Mouse (Mus musculus) T-helper 1 cell (primary cell): ENCODE data around the gene Olfr98.
"Not testable (repeated sequence)": the region's sequence is repeated elsewhere in the genome, so short reads cannot be mapped to it uniquely, and the experiment has no call there.

Experiments
- in situ Hi-C: fragments of 300-600 bp; cut with MboI, MseI; formaldehyde crosslinking; loops from one replicate; pipeline ENCODE4 v1.15.1; 2025; ENCODE audit warnings: high pct_unique_total_duplicates

Gene Olfr98

GRCm38 (mm10) chr17:37263626-37264025, at the start of gene Olfr98:
TSS of gene Olfr98 (minus strand) at chr17:37263749.
- in situ Hi-C loops: no loop called here

GRCm38 (mm10) chr17:37310146-37310699, 46.7 kb upstream of the Olfr98 start:
- in situ Hi-C loops: no loop called here

GRCm38 (mm10) chr17:37308483-37308882, 44.9 kb upstream of the Olfr98 start:
- in situ Hi-C loops: no loop called here

- in situ Hi-C loops: no loop called here
Measured at GRCm38 (mm10) chr17:37304213-37304612, 40.7 kb upstream of the Olfr98 start, which contains the start of gene Olfr101. TSS of gene Olfr101 (minus strand) at chr17:37304313.

GRCm38 (mm10) chr17:37283360-37283759, 19.8 kb upstream of the Olfr98 start, which contains the start of gene Olfr99:
TSS of gene Olfr99 (minus strand) at chr17:37283460.
- in situ Hi-C loops: no loop called here

GRCm38 (mm10) chr17:37280331-37280730, 16.8 kb upstream of the Olfr98 start:
- in situ Hi-C loops: no loop called here

GRCm38 (mm10) chr17:37276573-37276972, 13.0 kb upstream of the Olfr98 start:
- in situ Hi-C loops: loop anchor here (10.0 kb wide), 1 partner anchor 332 kb away; the partner anchor contains the start of gene Rnf39

- in situ Hi-C loops: loop anchor here (10.0 kb wide), 1 partner anchor 331 kb away; the partner anchor contains the start of gene Rnf39
Measured at GRCm38 (mm10) chr17:37275626-37276248, 12.2 kb upstream of the Olfr98 start.

- in situ Hi-C loops: loop anchor here (10.0 kb wide), 1 partner anchor 326 kb away; the partner anchor contains the start of gene Rnf39
Measured at GRCm38 (mm10) chr17:37270702-37271092, 7.1 kb upstream of the Olfr98 start.

GRCm38 (mm10) chr17:37270058-37270701, 6.6 kb upstream of the Olfr98 start, which contains the start of gene H2-M3:
TSS of gene H2-M3 (plus strand) at chr17:37270220.
- in situ Hi-C loops: loop anchor here (10.0 kb wide), 1 partner anchor 325 kb away; the partner anchor contains the start of gene Rnf39

- in situ Hi-C loops: no loop called here
Measured at GRCm38 (mm10) chr17:37250544-37250943, 13.0 kb downstream of the Olfr98 start.

GRCm38 (mm10) chr17:37249460-37249859, 14.1 kb downstream of the Olfr98 start:
- in situ Hi-C loops: no loop called here

- in situ Hi-C loops: no loop called here
Measured at GRCm38 (mm10) chr17:37246715-37247114, 16.8 kb downstream of the Olfr98 start.

GRCm38 (mm10) chr17:37242198-37242597, 21.4 kb downstream of the Olfr98 start:
- in situ Hi-C loops: no loop called here

- in situ Hi-C loops: not testable (repeated sequence)
Measured at GRCm38 (mm10) chr17:37237230-37237629, 26.3 kb downstream of the Olfr98 start, which contains the start of gene Olfr97. TSS of gene Olfr97 (minus strand) at chr17:37237330.

GRCm38 (mm10) chr17:37221879-37222278, 41.7 kb downstream of the Olfr98 start:
- in situ Hi-C loops: no loop called here

GRCm38 (mm10) chr17:37219846-37220245, 43.7 kb downstream of the Olfr98 start, which contains the start of gene Olfr96:
TSS of gene Olfr96 (plus strand) at chr17:37220146.
- in situ Hi-C loops: no loop called here

- in situ Hi-C loops: no loop called here
Measured at GRCm38 (mm10) chr17:37218486-37218885, 45.1 kb downstream of the Olfr98 start.

- in situ Hi-C loops: no loop called here
Measured at GRCm38 (mm10) chr17:37213018-37213417, 50.5 kb downstream of the Olfr98 start, which contains the start of gene Olfr95. TSS of gene Olfr95 (minus strand) at chr17:37213118.
